Mouse (Mus musculus) ES-Bruce4 (cell line): ENCODE data around the gene Immp2l. TPM values are rescaled to one million over a fixed set of nuclear protein-coding genes. Genes with fewer than 3 reads are reported as not detected.
"Not testable (repeated sequence)": the region's sequence is repeated elsewhere in the genome, so short reads cannot be mapped to it uniquely, and the experiment has no call there.

Experiments used
- H3K27ac ChIP-seq: 2 replicates; pipeline ENCODE4 v1.5.1; 2012; ENCODE audit warnings: low read length, inconsistent platforms; ENCODE audit not compliant: insufficient read depth
- H3K27me3 ChIP-seq: 2 replicates; pipeline ENCODE4 v1.6.1; 2012; ENCODE audit warnings: mild to moderate bottlenecking, low read length, inconsistent platforms; ENCODE audit not compliant: control insufficient read depth, poor library complexity, insufficient read depth, severe bottlenecking
- H3K36me3 ChIP-seq: 2 replicates; pipeline ENCODE4 v1.6.1; 2012; ENCODE audit warnings: inconsistent platforms, mild to moderate bottlenecking, low read length, moderate library complexity; ENCODE audit not compliant: control insufficient read depth, poor library complexity, insufficient read depth, severe bottlenecking
- H3K4me1 ChIP-seq: one replicate; pipeline ENCODE4 v1.8.1; 2011; ENCODE audit warnings: low read length; ENCODE audit not compliant: control insufficient read depth, insufficient read depth
- H3K4me3 ChIP-seq: 2 replicates; pipeline ENCODE4 v1.5.1; 2011; ENCODE audit warnings: low read depth, mild to moderate bottlenecking, low read length
- H3K9ac ChIP-seq: 2 replicates; pipeline ENCODE4 v1.6.1; 2012; ENCODE audit warnings: low read depth, mild to moderate bottlenecking, inconsistent platforms; ENCODE audit not compliant: poor library complexity, severe bottlenecking
- H3K9me3 ChIP-seq: replicated peaks from 2 replicates; pipeline ENCODE4 v1.6.1; 2012; ENCODE audit warnings: mild to moderate bottlenecking, low read length, inconsistent platforms; ENCODE audit not compliant: control insufficient read depth, poor library complexity, insufficient read depth, severe bottlenecking
- CTCF ChIP-seq: IDR thresholded peaks from one replicate; pipeline ENCODE4 v1.8.1; 2011; ENCODE audit warnings: low read depth, low read length
- EP300 ChIP-seq: IDR thresholded peaks from 2 replicates; pipeline ENCODE4 v1.6.1; 2011; ENCODE audit warnings: low read depth, low read length; ENCODE audit not compliant: insufficient read depth
- POLR2A ChIP-seq: IDR thresholded peaks from one replicate; pipeline ENCODE4 v1.8.1; 2011; ENCODE audit warnings: low read length; ENCODE audit not compliant: insufficient read depth
- polyA plus RNA-seq: library from polyadenylated mRNA; stranded (reverse); fragments of >200 nt; gene quantifications from 2 replicates; pipeline ENCODE4 v1.2.4, GENCODE M21; 2011; ENCODE audit warnings: low read depth; ENCODE audit not compliant: missing spikeins, insufficient read depth, insufficient read length

Immp2l gene
- polyA plus RNA-seq, 1 experiment: 15.5 TPM

- H3K36me3 ChIP-seq: no peaks in the 10 kb centered on the region
- peaks cover 8% of the 10 kb centered on the region for H3K4me1 ChIP-seq
- TF ChIP-seq EP300: no peak
- no peak for TF ChIP-seq POLR2A
- no peak for TF ChIP-seq CTCF
- no peak overlapping the region for H3K9ac ChIP-seq
- H3K4me3 ChIP-seq: no peak overlapping the region
- H3K27me3 ChIP-seq: no peaks in the 10 kb centered on the region
- H3K9me3 ChIP-seq: peaks cover 6% of the 10 kb centered on the region
- no peak overlapping the region for H3K27ac ChIP-seq
Observed at GRCm38 (mm10) chr12:40985791-40986190, 38.1 kb upstream of the Immp2l start.

GRCm38 (mm10) chr12:40988311-40989065 lies 35.4 kb upstream of the Immp2l start:
- Histone ChIP-seq H3K4me1 (peaks cover 4% of the 10 kb centered on the region), H3K27me3 (no peaks in the 10 kb centered on the region), H3K9me3 (peaks cover 7% of the 10 kb centered on the region), H3K9ac (no peak overlapping the region), H3K4me3 (no peak overlapping the region), H3K36me3 (no peaks in the 10 kb centered on the region), H3K27ac (no peak overlapping the region)
- TF ChIP-seq POLR2A (no peak), CTCF (no peak), EP300 (no peak)

DNA sequence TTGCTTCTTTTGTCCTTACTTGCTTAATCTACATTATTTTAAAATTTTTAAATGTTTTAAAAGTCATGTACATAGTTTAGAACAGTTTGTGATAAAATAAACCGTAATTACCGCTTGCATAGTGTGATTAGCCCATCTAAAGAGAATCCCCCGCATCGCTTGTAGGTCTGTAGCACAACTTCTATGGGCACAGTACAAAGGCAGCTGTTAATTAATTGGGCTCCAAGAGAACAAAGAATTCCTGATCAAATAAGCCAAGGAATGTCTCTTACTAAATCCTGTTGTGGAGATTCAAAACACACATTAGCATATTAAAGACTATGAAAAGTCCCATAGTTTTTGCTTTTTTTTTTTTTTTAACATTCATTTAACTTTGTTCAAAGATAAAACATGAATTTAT lies 32.2 kb upstream of the Immp2l start:
- no peak overlapping the region for H3K4me3 ChIP-seq
- TF ChIP-seq CTCF (no peak), POLR2A (no peak), EP300 (no peak)
- H3K4me1 ChIP-seq: peaks cover 6% of the 10 kb centered on the region
- no peaks in the 10 kb centered on the region for H3K27me3 ChIP-seq
- H3K36me3 ChIP-seq: no peaks in the 10 kb centered on the region
- H3K9ac ChIP-seq: no peak overlapping the region
- peaks cover 4% of the 10 kb centered on the region for H3K9me3 ChIP-seq
- H3K27ac ChIP-seq: no peak overlapping the region

- not testable (repeated sequence) for H3K4me1 ChIP-seq, H3K27me3 ChIP-seq, H3K9me3 ChIP-seq, H3K27ac ChIP-seq, H3K9ac ChIP-seq, H3K36me3 ChIP-seq, H3K4me3 ChIP-seq
Observed at GRCm38 (mm10) chr12:40992237-40992636, 31.7 kb upstream of the Immp2l start.

- Histone ChIP-seq H3K27ac (peak overlapping the region; percentile 75), H3K36me3 (no peaks in the 10 kb centered on the region), H3K27me3 (no peaks in the 10 kb centered on the region), H3K9ac (no peak overlapping the region), H3K4me1 (peaks cover 6% of the 10 kb centered on the region), H3K4me3 (no peak overlapping the region), H3K9me3 (peaks cover 14% of the 10 kb centered on the region)
- TF ChIP-seq EP300 (no peak), POLR2A (no peak), CTCF (no peak)
Observed at GRCm38 (mm10) chr12:40994846-40995245, 29.0 kb upstream of the Immp2l start.

- TF ChIP-seq CTCF: no peak
- TF ChIP-seq POLR2A: no peak
- TF ChIP-seq EP300: peak; percentile 77
- Histone ChIP-seq H3K4me1 (peaks cover 6% of the 10 kb centered on the region), H3K9ac (no peak overlapping the region), H3K4me3 (no peak overlapping the region), H3K9me3 (peaks cover 14% of the 10 kb centered on the region), H3K27ac (peak overlapping the region; percentile 98), H3K36me3 (no peaks in the 10 kb centered on the region), H3K27me3 (no peaks in the 10 kb centered on the region)
Observed at GRCm38 (mm10) chr12:40995618-40996370, 28.1 kb upstream of the Immp2l start.
